Mouse (Mus musculus): Measurements from ENCODE around the gene H2al1h.
"Not testable (repeated sequence)": the region's sequence is repeated elsewhere in the genome, so short reads cannot be mapped to it uniquely, and the experiment has no call there.

Gene H2al1h

DNA sequence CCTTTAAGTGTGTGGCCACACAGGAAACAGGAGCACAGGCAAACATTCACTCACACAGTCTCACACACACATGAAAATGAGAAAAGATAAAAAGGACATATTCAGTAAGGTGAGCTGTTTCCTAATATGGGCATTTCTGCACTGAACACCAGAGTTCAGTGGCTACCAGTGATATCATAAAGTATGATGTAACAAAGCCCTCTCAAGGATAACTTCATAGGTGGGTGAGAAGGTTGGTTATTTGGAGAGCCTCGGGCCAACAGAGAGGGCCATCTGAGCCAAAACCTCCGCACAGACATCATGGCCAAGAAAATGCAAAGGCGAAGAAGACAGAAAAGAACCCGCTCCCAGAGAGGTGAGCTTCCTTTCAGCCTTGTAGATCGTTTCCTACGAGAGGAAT is at the start of gene H2al1h:
Gene H2al1h, plus strand, starts transcription at position 301 of the 400 bp plus-strand sequence.
- DNase-seq (ENCODE audit: low spot score): not testable (repeated sequence)

GRCm38 (mm10) chrX:11273190-11273589 is 48.1 kb upstream of the H2al1h start:
- DNase-seq (ENCODE audit: low spot score): no peak

- no peak for DNase-seq (ENCODE audit: low spot score)
Measured at GRCm38 (mm10) chrX:11277083-11277482, 44.2 kb upstream of the H2al1h start.

GRCm38 (mm10) chrX:11280741-11281140 is 40.6 kb upstream of the H2al1h start:
- no peak for DNase-seq (ENCODE audit: low spot score)

DNA sequence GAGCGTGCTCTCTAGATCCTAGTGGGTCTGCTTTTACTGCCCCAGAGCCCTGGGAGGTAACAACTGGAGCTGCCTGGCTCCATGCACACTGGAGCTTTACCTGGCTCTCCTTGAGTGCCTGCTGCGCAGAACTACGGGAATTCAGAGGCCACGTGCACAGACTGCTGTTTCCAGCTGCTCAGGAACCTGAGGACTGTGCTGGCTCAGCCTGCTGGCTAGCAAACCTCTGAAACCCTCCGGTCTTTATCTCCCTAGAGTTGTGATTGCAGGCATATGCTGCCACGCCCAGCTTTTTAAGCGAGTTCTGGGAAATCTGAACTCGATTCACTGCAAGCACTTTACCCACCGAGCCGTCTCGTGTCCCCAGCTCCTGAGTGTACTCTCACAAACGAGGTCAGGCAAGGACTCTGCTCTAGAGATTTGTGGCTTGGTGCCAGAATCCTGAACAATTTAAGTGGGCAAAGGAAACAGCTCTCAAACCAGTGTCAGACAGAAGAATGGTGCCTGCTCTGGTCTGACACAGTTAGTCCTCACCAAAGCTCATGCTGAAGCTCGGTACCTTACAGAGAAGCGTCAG is 32.9 kb upstream of the H2al1h start:
- no peak for DNase-seq (ENCODE audit: low spot score)

- DNase-seq (ENCODE audit: low spot score): no peak
Measured at GRCm38 (mm10) chrX:11289244-11289643, 32.0 kb upstream of the H2al1h start.

- not testable (repeated sequence) for DNase-seq (ENCODE audit: low spot score)
Measured at GRCm38 (mm10) chrX:11298957-11299356, 22.3 kb upstream of the H2al1h start, which contains the start of gene H2al1a. TSS of gene H2al1a (plus strand) at chrX:11299257.

- not testable (repeated sequence) for DNase-seq (ENCODE audit: low spot score)
Measured at GRCm38 (mm10) chrX:11302132-11302531, 19.2 kb upstream of the H2al1h start, which contains the start of gene H2al1b. TSS of gene H2al1b (plus strand) at chrX:11302432.

- not testable (repeated sequence) for DNase-seq (ENCODE audit: low spot score)
Measured at GRCm38 (mm10) chrX:11305355-11305754, 15.9 kb upstream of the H2al1h start, which contains the start of gene H2al1c. TSS of gene H2al1c (plus strand) at chrX:11305655.

DNA sequence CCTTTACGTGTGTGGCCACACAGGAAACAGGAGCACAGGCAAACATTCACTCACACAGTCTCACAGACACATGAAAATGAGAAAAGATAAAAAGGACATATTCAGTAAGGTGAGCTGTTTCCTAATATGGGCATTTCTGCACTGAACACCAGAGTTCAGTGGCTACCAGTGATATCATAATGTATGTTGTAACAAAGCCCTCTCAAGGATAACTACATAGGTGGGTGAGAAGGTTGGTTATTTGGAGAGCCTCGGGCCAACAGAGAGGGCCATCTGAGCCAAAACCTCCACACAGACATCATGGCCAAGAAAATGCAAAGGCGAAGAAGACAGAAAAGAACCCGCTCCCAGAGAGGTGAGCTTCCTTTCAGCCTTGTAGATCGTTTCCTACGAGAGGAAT is 12.8 kb upstream of the H2al1h start, which contains the start of gene H2al1d:
Gene H2al1d, plus strand, starts transcription at position 301 of the 400 bp plus-strand sequence.
- DNase-seq (ENCODE audit: low spot score): not testable (repeated sequence)

DNA sequence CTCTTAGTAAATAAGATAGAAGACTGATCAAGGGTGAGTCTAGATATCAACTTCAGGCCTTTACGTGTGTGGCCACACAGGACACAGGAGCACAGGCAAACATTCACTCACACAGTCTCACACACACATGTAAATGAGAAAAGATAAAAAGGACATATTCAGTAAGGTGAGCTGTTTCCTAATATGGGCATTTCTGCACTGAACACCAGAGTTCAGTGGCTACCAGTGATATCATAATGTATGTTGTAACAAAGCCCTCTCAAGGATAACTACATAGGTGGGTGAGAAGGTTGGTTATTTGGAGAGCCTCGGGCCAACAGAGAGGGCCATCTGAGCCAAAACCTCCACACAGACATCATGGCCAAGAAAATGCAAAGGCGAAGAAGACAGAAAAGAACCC is 9.7 kb upstream of the H2al1h start, which contains the start of gene H2al1e:
Gene H2al1e, plus strand, starts transcription at position 301 of the 400 bp plus-strand sequence.
- DNase-seq (ENCODE audit: low spot score): not testable (repeated sequence)

GRCm38 (mm10) chrX:11314858-11315257 is 6.4 kb upstream of the H2al1h start, which contains the start of gene H2al1f:
TSS of gene H2al1f (plus strand) at chrX:11315158.
- DNase-seq (ENCODE audit: low spot score): not testable (repeated sequence)

DNA sequence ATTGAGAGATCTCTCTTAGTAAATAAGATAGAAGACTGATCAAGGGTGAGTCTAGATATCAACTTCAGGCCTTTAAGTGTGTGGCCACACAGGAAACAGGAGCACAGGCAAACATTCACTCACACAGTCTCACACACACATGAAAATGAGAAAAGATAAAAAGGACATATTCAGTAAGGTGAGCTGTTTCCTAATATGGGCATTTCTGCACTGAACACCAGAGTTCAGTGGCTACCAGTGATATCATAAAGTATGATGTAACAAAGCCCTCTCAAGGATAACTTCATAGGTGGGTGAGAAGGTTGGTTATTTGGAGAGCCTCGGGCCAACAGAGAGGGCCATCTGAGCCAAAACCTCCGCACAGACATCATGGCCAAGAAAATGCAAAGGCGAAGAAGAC is 3.3 kb upstream of the H2al1h start, which contains the start of gene H2al1g:
Gene H2al1g, plus strand, starts transcription at position 301 of the 400 bp plus-strand sequence.
- DNase-seq (ENCODE audit: low spot score): not testable (repeated sequence)

- DNase-seq (ENCODE audit: low spot score): not testable (repeated sequence)
Measured at GRCm38 (mm10) chrX:11324359-11324758, 3.1 kb downstream of the H2al1h start, which contains the start of gene H2al1i. TSS of gene H2al1i (plus strand) at chrX:11324659.

DNA sequence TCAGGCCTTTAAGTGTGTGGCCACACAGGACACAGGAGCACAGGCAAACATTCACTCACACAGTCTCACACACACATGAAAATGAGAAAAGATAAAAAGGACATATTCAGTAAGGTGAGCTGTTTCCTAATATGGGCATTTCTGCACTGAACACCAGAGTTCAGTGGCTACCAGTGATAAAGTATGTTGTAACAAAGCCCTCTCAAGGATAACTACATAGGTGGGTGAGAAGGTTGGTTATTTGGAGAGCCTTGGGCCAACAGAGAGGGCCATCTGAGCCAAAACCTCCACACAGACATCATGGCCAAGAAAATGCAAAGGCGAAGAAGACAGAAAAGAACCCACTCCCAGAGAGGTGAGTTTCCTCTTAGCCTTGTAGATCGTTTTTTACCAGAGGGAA is 6.2 kb downstream of the H2al1h start, which contains the start of gene H2al1j:
Gene H2al1j, plus strand, starts transcription at position 301 of the 400 bp plus-strand sequence.
- DNase-seq (ENCODE audit: low spot score): not testable (repeated sequence)

DNA sequence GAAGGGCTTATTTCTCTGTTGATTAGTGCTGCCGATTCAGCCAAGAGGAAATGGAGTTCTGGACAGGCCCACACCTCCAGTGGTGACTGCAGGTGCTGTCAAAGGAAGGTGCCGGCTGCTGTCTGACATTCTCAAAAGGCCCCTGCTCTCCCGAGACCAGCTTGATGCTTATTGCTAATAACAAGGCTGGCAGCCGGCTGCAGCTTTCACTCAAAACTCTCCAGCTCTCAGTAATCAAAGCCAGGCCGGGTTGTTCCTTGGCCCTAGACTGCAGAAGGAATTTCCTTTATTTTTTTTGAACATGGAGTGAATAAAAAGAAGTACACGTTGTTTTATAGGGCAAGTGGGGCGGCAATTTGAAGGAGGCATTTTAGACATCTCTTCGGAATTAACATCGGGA is 24.5 kb downstream of the H2al1h start:
- no peak for DNase-seq (ENCODE audit: low spot score)

DNA sequence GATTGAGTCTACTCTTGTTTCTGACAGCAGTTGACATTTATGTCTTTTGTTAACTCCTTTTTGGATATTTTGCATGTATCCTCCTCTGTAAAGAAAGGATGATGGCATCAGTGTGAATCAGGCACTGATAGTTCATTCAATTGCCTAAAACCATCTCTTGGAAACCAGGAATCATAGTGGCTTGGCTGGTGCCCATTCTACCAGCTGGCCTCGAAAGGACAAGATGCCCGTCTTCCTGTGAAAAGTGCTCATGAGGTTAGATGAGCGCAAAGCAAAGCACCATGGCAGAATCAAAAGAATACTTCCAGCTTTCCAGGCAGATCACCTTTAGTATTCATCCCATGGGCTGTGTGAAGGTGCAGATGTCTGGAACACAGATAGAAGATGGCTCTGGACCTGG is 25.5 kb downstream of the H2al1h start:
- DNase-seq (ENCODE audit: low spot score): no peak

DNA sequence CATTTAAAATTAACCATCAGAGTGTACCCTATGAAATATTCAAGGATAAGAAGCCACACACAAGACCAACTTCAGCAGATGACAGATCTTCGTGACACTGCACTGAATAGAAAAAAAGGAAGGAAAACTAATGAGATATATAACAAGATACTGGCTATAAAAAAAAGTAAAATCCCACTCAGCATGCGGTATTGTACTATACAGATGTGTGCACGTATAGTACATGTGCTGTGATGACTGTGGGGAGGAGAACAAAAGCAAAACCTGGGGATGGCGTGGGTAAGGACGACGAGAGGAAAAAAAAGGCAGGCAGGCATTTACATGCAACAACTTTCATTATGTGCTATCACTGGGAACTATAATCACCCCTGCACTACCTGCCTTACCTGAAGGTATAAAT is 39.5 kb downstream of the H2al1h start:
- no peak for DNase-seq (ENCODE audit: low spot score)

- DNase-seq (ENCODE audit: low spot score): no peak
Measured at GRCm38 (mm10) chrX:11361261-11361660, 40.0 kb downstream of the H2al1h start.

DNA sequence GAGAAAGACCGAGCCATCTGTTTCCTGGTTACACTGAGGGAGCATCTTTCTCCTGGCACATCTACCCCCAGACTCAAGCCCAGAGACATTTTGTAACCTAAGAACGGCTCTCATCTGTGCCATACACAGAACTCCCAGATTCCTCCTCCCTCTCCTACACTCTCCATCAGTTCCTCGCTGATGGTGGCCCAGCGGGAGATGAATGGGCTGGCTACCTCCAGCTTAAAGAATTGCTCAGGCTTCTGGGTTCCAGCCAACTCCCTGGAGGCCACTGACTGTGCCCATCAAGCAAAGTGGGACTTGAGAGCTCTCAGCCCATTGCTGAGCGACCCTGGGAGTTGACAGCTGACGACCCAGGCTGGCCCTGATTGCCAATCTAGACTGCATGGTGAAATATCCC is 42.6 kb downstream of the H2al1h start:
- no peak for DNase-seq (ENCODE audit: low spot score)

DNA sequence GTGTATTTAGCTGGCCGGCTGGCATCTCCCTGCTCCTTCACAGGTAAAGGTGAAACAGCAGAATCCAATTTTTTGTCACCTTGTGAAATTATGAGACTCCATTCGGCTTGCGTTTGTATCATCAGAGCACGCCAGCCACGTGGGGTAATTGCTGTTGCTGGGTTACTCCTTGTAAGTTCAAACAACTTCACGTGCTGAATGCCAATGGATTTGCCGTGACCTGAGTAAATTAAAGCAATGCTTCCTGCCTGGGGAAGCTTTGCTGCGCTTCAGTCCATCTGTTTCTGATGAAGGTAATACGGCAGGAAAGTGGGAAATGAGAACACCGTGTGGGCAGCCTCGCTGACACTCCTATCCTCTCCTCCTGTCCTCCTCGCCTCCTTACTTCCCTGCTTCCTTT is 43.9 kb downstream of the H2al1h start:
- no peak for DNase-seq (ENCODE audit: low spot score)

Data from ovary, adult 18-20 months (tissue).